Mouse (Mus musculus) heart, postnatal 0 days (tissue): ENCODE measurements at regions not wholly inside any gene's neighbourhood (a gene's known extent, or its start where the extent isn't known, plus 50 kb on each side); places are given as distances from the start of the nearest gene placed in this dataset.

Experiments used
- ATAC-seq: fragments of 200-750 bp; cut with Nextera tagmentation; 2 replicates; pipeline ENCODE4 v1.8.0; 2017; ENCODE audit warnings: low read depth, moderate number of reproducible peaks, moderate library complexity; ENCODE audit not compliant: insufficient read depth
- DNase-seq: peaks from one replicate; pipeline ENCODE4 v3.0.0-alpha.2; 2016; ENCODE audit warnings: low spot score
- H3K27ac ChIP-seq: fragments of 300-500 bp; sonication (generic); 2 replicates; pipeline ENCODE4 v1.5.1; 2014; ENCODE audit warnings: low read depth, mild to moderate bottlenecking
- H3K27me3 ChIP-seq: fragments of 300-500 bp; sonication (generic); 2 replicates; pipeline ENCODE4 v1.6.1; 2014; ENCODE audit warnings: low read length, mixed read lengths; ENCODE audit not compliant: control insufficient read depth, insufficient read depth
- H3K36me3 ChIP-seq: fragments of 300-500 bp; sonication (generic); replicated peaks from 2 replicates; pipeline ENCODE4 v1.6.1; 2014; ENCODE audit warnings: low read length, mixed read lengths; ENCODE audit not compliant: control insufficient read depth, insufficient read depth
- H3K4me1 ChIP-seq: fragments of 300-500 bp; sonication (generic); 2 replicates; pipeline ENCODE4 v1.6.1; 2014; ENCODE audit warnings: antibody characterized with exemption; ENCODE audit not compliant: control insufficient read depth, insufficient read depth
- H3K4me2 ChIP-seq: fragments of 300-500 bp; sonication (generic); 2 replicates; pipeline ENCODE4 v1.6.1; 2014; ENCODE audit warnings: low read depth, mild to moderate bottlenecking, low read length, moderate library complexity
- H3K4me3 ChIP-seq: fragments of 300-500 bp; sonication (generic); 2 replicates; pipeline ENCODE4 v1.5.1; 2014; ENCODE audit warnings: low read depth, low read length
- H3K9ac ChIP-seq: fragments of 300-500 bp; sonication (generic); replicated peaks from 2 replicates; pipeline ENCODE4 v1.6.1; 2014; ENCODE audit warnings: low read depth, low read length, mixed read lengths
- H3K9me3 ChIP-seq: fragments of 300-500 bp; sonication (generic); replicated peaks from 2 replicates; pipeline ENCODE4 v1.6.1; 2016; ENCODE audit warnings: low read length; ENCODE audit not compliant: control insufficient read depth
- CTCF ChIP-seq: IDR thresholded peaks from 2 replicates; pipeline ENCODE4 v1.5.1; 2016; ENCODE audit warnings: antibody characterized with exemption, control low read depth, low read depth
- EP300 ChIP-seq: IDR thresholded peaks from 2 replicates; pipeline ENCODE4 v1.6.1; 2016; ENCODE audit warnings: antibody characterized with exemption, low read depth
- WGBS: fragments of 180-500 bp; shearing (Covaris S2); extraction: QIAGEN DNeasy Blood & Tissue Kit; methylation state at CpG from one replicate; pipeline ENCODE4 v1.1.7; 2014; 5-methylcytosine and 5-hydroxymethylcytosine counted together

GRCm38 (mm10) chr3:41488229-41488774 is 67.2 kb upstream of the Jade1 start:
- no peak overlapping the region for H3K9ac ChIP-seq
- no peak for DNase-seq

DNA sequence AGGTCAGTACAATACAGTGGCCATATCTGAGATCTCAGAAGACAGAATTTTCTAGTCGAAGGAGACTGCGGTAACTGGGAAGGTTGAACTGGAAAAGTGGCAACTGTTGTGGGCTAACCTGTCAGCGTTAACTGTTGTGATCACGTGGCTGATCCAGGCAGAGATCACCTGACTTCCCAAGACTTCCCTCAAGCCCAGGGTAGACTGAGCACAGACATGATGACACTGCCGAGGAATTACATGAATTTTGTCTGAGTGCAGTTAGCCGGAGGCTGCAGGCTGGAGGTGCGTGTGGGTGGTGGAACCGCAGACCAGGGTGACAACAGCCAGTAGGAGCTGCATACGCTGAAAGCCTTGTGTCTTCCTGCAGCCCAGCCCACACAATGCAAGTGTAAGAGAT is 70.6 kb upstream of the Jade1 start:
- H3K27me3 ChIP-seq, result no peaks in the 10 kb centered on the region
- H3K36me3 ChIP-seq, result no peaks in the 10 kb centered on the region
- no peak overlapping the region for H3K9ac ChIP-seq
- ATAC-seq (no peak), DNase-seq (no peak)
- H3K9me3 ChIP-seq, result no peaks in the 10 kb centered on the region
- H3K4me1 ChIP-seq, result peaks cover 6% of the 10 kb centered on the region; the same call in 1 of the 2 replicates
- H3K4me2 ChIP-seq, result no peak overlapping the region
- no peak overlapping the region for H3K27ac ChIP-seq
- no peak overlapping the region for H3K4me3 ChIP-seq
- WGBS, result 59% methylated on average over 9 of the region's 9 CpGs
- TF ChIP-seq EP300, result no peak
- TF ChIP-seq CTCF, result no peak

More at GRCm38 (mm10) chr3:41488229-41488774, 67.2 kb upstream of the Jade1 start:
- H3K9me3 ChIP-seq, result no peaks in the 10 kb centered on the region
- H3K27me3 ChIP-seq, result no peaks in the 10 kb centered on the region
- no peak for TF ChIP-seq CTCF
- no peak for TF ChIP-seq EP300
- no peak overlapping the region for H3K4me2 ChIP-seq
- no peak for ATAC-seq
- no peak overlapping the region for H3K4me3 ChIP-seq
- WGBS, result 43% methylated on average over 1 of the region's 1 CpGs
- no peak overlapping the region for H3K27ac ChIP-seq
- H3K4me1 ChIP-seq, result peaks cover 10% of the 10 kb centered on the region; the same call in 1 of the 2 replicates
- no peaks in the 10 kb centered on the region for H3K36me3 ChIP-seq

- Histone ChIP-seq H3K27me3 (no peaks in the 10 kb centered on the region), H3K36me3 (no peaks in the 10 kb centered on the region), H3K4me3 (no peak overlapping the region), H3K4me2 (no peak overlapping the region), H3K27ac (no peak overlapping the region), H3K9ac (no peak overlapping the region), H3K9me3 (no peaks in the 10 kb centered on the region), H3K4me1 (no peaks in the 10 kb centered on the region)
- 59% methylated on average over 3 of the region's 3 CpGs for WGBS
- TF ChIP-seq CTCF, result no peak
- no peak for TF ChIP-seq EP300
- ATAC-seq, result no peak
- no peak for DNase-seq
Measured at GRCm38 (mm10) chr3:41483582-41483981, 71.9 kb upstream of the Jade1 start.

- DNase-seq, result no peak
- Histone ChIP-seq H3K27ac (no peak overlapping the region), H3K4me1 (no peaks in the 10 kb centered on the region), H3K9me3 (no peaks in the 10 kb centered on the region), H3K9ac (no peak overlapping the region), H3K4me2 (no peak overlapping the region), H3K4me3 (no peak overlapping the region), H3K27me3 (no peaks in the 10 kb centered on the region), H3K36me3 (no peaks in the 10 kb centered on the region)
- WGBS, result 65% methylated on average over 5 of the region's 5 CpGs
- TF ChIP-seq CTCF, result no peak
- no peak for TF ChIP-seq EP300
- ATAC-seq, result no peak
Measured at GRCm38 (mm10) chr3:41482881-41483494, 72.5 kb upstream of the Jade1 start.

DNA sequence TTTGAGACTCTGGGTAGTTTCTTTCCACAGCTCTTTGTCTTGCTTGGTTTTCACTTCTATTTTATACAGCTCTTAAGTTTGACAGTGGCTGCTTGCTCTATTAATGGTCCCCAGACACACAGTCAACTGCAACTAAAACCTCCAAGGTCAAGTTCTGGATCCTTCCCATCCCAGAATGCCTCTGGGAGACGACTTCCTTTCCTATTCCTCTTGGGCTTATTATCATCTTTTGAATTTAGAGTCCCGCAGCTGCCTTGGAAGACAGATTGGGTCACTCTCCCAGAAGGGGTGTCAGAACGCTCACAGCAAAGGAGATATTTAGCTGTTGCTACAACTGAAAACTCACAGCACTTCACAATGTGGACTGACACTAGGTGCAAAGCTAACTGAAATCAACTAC is 75.3 kb upstream of the Jade1 start:
- Histone ChIP-seq H3K36me3 (no peaks in the 10 kb centered on the region), H3K4me1 (no peaks in the 10 kb centered on the region), H3K27ac (no peak overlapping the region), H3K27me3 (no peaks in the 10 kb centered on the region), H3K9me3 (no peaks in the 10 kb centered on the region), H3K4me3 (no peak overlapping the region), H3K4me2 (no peak overlapping the region), H3K9ac (no peak overlapping the region)
- TF ChIP-seq CTCF, result no peak
- ATAC-seq, result no peak
- DNase-seq, result no peak
- 51% methylated on average over 3 of the region's 3 CpGs for WGBS

DNA sequence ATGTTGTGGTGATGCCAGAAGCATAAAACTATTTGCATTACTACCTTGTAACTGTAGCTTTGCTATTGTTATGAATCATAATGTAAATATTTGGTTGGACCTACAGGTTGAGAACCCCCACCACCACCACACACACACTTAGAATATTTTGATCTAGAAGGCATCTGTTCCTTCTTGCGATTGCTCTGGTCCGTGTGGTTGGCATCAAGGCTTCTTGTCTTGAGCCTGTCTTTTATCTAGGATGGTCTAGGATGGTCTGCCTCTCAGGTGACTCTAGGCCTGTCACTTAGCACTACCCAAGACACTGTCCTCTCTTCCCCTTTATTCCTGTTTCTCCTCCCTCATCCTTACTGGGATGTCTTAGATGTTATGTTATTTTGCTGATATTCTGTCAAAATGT is 76.6 kb upstream of the Jade1 start:
- Histone ChIP-seq H3K9me3 (no peaks in the 10 kb centered on the region), H3K4me1 (no peaks in the 10 kb centered on the region), H3K36me3 (no peaks in the 10 kb centered on the region), H3K9ac (no peak overlapping the region), H3K27me3 (no peaks in the 10 kb centered on the region), H3K4me2 (no peak overlapping the region), H3K4me3 (no peak overlapping the region), H3K27ac (no peak overlapping the region)
- TF ChIP-seq CTCF (no peak), EP300 (no peak)
- no peak for ATAC-seq
- 93% methylated on average over 2 of the region's 2 CpGs for WGBS
- DNase-seq, result no peak
